In the genomic region with DNA sequence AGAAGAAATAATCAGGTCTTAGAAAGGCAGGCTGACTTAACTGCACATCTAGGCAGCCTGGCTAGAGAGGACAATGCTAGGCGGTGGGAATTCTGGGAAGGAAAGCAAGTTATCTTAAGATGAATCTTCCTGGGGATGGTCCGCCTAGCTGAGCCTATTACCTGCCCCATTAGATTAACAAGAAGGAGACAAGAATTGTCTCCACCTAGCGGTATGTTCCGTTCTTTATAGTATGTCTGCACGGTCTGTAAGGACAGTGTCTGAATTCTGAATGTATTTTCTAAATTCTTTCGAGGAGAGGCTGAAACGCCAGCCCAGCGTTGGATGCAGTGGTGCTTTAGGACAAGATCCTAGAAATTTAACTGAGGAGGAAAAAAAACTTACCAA, we compare ENCODE assay signal across 7 mouse cellular contexts. TPM values are rescaled to one million over a fixed set of nuclear protein-coding genes. Genes with fewer than 3 reads are reported as not detected.
DNase-seq lines count a peak whose midpoint lies in the region; TF ChIP-seq lines count a peak whose summit lies in the region.

No protein-coding gene starts in this region.

- no peak overlapping the region for H3K27ac ChIP-seq in left cerebral cortex, adult 2 months

- intact Hi-C loops in left cerebral cortex, adult 2 months (cut with DNase I) = loop anchor here (2.0 kb wide), 1 partner anchor 446 kb away; no protein-coding TSS in a partner anchor

- no peak for DNase-seq in left cerebral cortex, adult 2 months (ENCODE audit: extremely low spot score in 1 of 2, low spot score in 2 of 2)
- DNase-seq in left cerebral cortex, adult 11 months (ENCODE audit: low spot score) = no peak
- peak; percentile 88 for DNase-seq in NIH3T3 (ENCODE audit: low read depth)
- DNase-seq in embryo, embryonic 11 days = peak; percentile 51
- peak; percentile 19 for DNase-seq in lung, postnatal 14 days
- DNase-seq in thymus, postnatal 25 days = no peak
- no peak for DNase-seq in layer of hippocampus, postnatal 10 days (ENCODE audit: low spot score in 2 of 2)

- peak; percentile 55 for TF ChIP-seq CTCF in left cerebral cortex, adult 2 months (IDR thresholded peaks at IDR 0.05)

- no peak overlapping the region for H3K4me3 ChIP-seq in left cerebral cortex, adult 2 months

RNA-seq across cellular contexts. Expression of a gene that starts 5.7 kb away (rescaled TPM):
- 1 to 10 TPM; 3.9 to 4.5 TPM for total RNA-seq in left cerebral cortex, adult 2 months (2021)
- total RNA-seq in layer of hippocampus, postnatal 10 days (2021) = 1 to 10 TPM; 2.7 to 3.1 TPM

RNA-seq across cellular contexts. Expression of a gene that starts 16.6 kb away (rescaled TPM):
- 10 to 100 TPM; 26.3 to 26.8 TPM for total RNA-seq in left cerebral cortex, adult 2 months (2021)
- 10 to 100 TPM; 35.4 to 43.7 TPM for total RNA-seq in layer of hippocampus, postnatal 10 days (2021)

Comparison
In these comparisons a context has a peak if more than half of its experiments do, and no peak if none do; other contexts are left out.
1. DNase-seq: peak in NIH3T3 (single experiment), embryo, embryonic 11 days (single experiment) and lung, postnatal 14 days (single experiment); none in left cerebral cortex, adult 2 months (0 of 2), left cerebral cortex, adult 11 months (single experiment), thymus, postnatal 25 days (single experiment) and layer of hippocampus, postnatal 10 days (0 of 2).